Mouse (Mus musculus) heart, postnatal 36 days (tissue): Measurements from ENCODE around the gene Pias4. TPM values are rescaled to one million over a fixed set of nuclear protein-coding genes. Genes with fewer than 3 reads are reported as not detected.
"Not testable (repeated sequence)": the region's sequence is repeated elsewhere in the genome, so short reads cannot be mapped to it uniquely, and the experiment has no call there.

ENCODE experiments used
- DNase-seq, 2 experiments: peaks; one replicate each; pipeline ENCODE4 v3.0.0; 2021 to 2022
- intact Hi-C: fragments of 180-260 bp; cut with DNase I; formaldehyde crosslinking; loops from one replicate; pipeline ENCODE4 v1.15.1; 2025
- total RNA-seq, 2 experiments: library from RNA; stranded (reverse); gene quantifications; 2 replicates each; pipeline ENCODE4 v1.2.3; 2021

Gene Pias4
- 10 to 100 TPM; 14.0 to 17.1 TPM for total RNA-seq

GRCm38 (mm10) chr10:81167200-81168086 lies at the start of gene Pias4:
TSS of gene Pias4 (minus strand) at chr10:81167923.
- intact Hi-C loops: no loop called here
- DNase-seq: peak; percentile 100

DNA sequence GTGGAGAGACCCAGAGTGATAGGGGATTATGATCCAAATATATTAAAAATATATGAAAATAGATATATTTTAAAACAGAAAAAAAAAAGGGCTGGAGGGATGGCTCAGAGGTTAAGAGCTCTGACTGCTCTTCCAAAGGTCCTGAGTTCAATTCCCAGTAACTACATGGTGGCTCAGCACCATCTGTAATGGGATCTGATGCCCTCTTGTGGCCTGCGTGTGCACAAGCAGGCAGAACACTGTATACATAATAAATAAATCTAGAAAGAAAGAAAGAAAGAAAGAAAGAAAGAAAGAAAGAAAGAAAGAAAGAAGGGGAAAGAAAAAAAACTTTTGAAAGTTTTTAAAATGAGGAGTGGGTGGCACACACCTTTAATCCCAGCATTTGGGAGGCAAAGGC lies 49.5 kb upstream of the Pias4 start:
- DNase-seq: not testable (repeated sequence)
- intact Hi-C loops: loop anchor here (1.0 kb wide), 1 partner anchor 19 kb away; no protein-coding TSS in a partner anchor

- DNase-seq: no peak
- intact Hi-C loops: loop anchor here (1.0 kb wide), 1 partner anchor 19 kb away; no protein-coding TSS in a partner anchor
Measured at GRCm38 (mm10) chr10:81216810-81217209, 49.1 kb upstream of the Pias4 start.

DNA sequence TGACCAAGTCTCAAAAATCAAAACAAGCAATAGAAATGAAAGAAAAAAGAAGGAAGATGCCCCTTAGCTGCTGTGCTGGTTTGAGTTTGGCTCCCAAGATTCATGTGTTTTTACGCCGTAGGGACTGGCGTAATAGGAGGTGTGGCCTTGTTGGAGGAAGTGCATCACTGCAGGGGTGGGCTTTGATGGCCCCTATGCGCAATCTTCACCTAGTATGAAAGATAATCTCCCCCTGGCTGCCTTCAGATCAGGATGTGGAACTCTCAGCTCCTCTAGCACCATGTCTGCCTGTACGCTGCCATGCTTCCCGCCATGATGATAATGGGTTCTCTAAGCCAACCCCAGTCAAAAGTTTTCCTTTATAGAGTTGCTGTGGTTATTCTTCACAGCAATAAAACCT lies 48.5 kb upstream of the Pias4 start:
- no peak for DNase-seq
- intact Hi-C loops: no loop called here

- intact Hi-C loops: no loop called here
- DNase-seq: no peak
Measured at GRCm38 (mm10) chr10:81210154-81210553, 42.4 kb upstream of the Pias4 start.

DNA sequence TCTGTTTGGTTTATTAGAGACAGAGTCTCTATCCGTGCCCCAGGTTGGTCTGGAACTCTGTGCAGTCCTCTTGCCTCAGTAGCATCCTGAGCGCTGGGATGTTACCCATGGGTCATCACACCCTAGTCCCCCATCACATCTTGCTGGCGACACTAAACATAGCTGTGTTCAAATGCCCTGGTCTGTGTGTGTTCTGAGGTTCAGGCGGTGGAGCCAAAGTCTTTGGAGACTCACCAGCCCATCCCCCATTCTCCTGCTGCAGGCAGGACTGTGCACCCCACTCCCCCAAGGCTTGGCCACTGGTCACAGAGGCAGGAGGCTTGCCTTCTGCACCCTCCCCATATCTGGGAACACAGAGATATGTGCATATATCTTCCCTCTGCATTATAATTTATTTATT lies 36.4 kb upstream of the Pias4 start:
- DNase-seq: no peak
- intact Hi-C loops: no loop called here

- intact Hi-C loops: no loop called here
- DNase-seq: no peak
Measured at GRCm38 (mm10) chr10:81202978-81203720, 35.4 kb upstream of the Pias4 start.

GRCm38 (mm10) chr10:81201807-81202758 lies 34.4 kb upstream of the Pias4 start, which contains the start of gene Nmrk2:
TSS of gene Nmrk2 (minus strand) at chr10:81202051.
- intact Hi-C loops: no loop called here
- DNase-seq: peak in 1 of 2 experiments; percentile 49

GRCm38 (mm10) chr10:81200605-81201287 lies 33.0 kb upstream of the Pias4 start:
- intact Hi-C loops: no loop called here
- no peak for DNase-seq

DNA sequence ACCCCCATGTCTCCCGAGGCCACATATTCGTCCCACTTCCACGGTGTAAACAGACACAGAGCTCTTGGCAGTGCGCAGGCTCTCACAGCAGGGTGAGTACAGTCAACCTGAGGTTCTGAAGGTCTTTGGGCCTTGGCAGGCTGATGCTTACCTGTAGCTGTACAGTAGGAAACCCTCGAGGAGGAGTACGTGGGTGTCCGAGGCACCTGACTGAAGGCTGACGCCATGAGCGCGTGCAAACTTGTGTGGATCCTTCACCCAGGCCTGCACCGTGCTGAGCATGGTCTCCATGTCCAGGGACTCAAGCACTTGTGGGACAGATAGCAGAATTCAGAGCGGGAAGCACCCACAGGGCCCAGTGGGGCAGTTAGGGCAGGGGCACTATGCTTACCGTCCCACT lies 32.4 kb upstream of the Pias4 start:
- DNase-seq: peak in 1 of 2 experiments; percentile 29
- intact Hi-C loops: no loop called here

DNA sequence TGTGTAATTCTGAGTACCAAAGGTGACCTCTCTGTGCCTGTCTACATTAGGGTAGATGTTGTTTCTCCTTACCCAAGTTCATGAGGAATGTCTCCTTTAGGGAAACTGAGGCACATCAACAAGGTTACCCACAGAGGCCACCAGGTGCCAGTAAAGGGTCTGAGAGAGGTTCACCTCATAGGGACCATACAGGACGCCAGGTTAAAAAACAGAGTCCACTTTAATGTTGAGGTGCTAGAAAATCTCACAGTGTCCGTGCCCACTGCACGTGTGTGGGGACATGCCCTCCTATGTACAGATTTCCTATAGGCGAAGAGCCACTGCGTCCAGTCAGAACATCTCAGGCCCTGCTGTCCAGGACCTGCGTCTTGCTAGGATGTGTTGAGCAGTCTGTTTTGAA lies 31.3 kb upstream of the Pias4 start:
- intact Hi-C loops: loop anchor here (1.0 to 10.0 kb wide), 2 partner anchors 18 to 246 kb away; no protein-coding TSS in a partner anchor
- peak in 1 of 2 experiments; percentile 18 for DNase-seq

DNA sequence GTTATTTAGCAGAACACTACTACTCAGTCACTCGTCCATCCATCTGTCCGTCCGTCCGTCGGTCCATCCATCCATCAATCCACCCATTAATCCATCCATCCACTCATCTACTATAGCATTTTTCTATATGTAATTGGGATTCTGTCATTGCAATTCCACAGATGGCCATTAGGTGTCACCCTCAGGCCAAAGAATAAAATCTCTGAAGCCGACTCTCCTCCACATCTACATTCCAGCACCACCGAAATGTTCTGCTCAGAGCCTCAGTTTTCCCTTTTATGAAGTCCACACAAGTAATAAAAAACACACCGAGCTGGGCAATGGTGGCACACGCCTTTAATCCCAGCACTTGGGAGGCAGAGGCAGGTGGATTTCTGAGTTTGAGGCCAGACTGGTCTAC lies 30.5 kb upstream of the Pias4 start:
- DNase-seq: peak; percentile 70 to 72

GRCm38 (mm10) chr10:81197305-81197704 lies 29.6 kb upstream of the Pias4 start:
- intact Hi-C loops: loop anchor here (10.0 kb wide), 1 partner anchor 247 kb away; no protein-coding TSS in a partner anchor
- DNase-seq: peak in 1 of 2 experiments; percentile 38

More for the DNA sequence above, 30.5 kb upstream of the Pias4 start:
- intact Hi-C loops: loop anchor here (1.0 to 10.0 kb wide), 2 partner anchors 19 to 247 kb away; no protein-coding TSS in a partner anchor

- intact Hi-C loops: loop anchor here (10.0 kb wide), 1 partner anchor 248 kb away; no protein-coding TSS in a partner anchor
- peak in 1 of 2 experiments; percentile 35 for DNase-seq
Measured at GRCm38 (mm10) chr10:81196470-81197065, 28.8 kb upstream of the Pias4 start.

- DNase-seq: no peak
- intact Hi-C loops: loop anchor here (10.0 kb wide), 1 partner anchor 250 kb away; no protein-coding TSS in a partner anchor
Measured at GRCm38 (mm10) chr10:81195300-81195699, 27.6 kb upstream of the Pias4 start.

DNA sequence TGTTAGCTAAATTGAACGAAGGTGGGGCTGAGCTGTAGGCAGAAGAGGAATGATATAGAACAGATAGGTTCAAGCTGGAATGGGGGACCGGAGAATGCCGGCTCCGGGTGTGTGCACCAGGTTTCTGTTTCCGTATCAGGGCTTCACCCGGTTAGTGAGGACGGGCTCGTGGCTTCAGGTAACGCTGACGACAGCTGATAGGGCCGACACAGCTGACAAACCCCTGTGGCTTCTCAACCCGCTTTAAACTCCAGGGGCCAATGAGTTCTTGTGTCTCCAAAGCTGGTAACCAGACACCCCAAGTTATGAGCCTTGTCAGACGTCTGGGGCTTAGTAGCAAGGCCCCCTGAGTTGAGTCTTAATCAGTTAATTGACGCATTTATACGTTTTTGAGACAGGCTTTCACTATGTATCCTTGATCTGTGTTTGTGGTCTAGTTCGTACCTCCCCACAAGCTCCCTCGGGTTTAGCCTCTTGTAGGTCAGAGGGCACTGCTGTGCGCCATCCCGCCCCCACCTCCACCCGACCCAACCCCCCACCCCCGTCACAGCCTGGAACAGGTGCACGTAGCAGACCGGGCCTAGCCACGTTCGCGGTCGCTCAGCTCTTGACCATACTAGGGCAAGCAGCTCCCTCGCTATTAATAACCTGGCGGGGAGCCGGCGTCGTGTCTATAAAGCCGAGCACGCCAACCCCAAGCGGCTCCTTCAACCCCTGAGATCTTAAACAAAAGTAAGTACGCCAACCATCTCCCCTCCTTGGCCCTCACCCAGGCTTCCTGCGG lies 26.5 kb upstream of the Pias4 start:
- DNase-seq: peak; percentile 68 to 70
- intact Hi-C loops: loop anchor here (10.0 kb wide), 1 partner anchor 251 kb away; no protein-coding TSS in a partner anchor

GRCm38 (mm10) chr10:81192968-81193501 lies 25.3 kb upstream of the Pias4 start:
- DNase-seq: peak; percentile 41 to 54
- intact Hi-C loops: loop anchor here (10.0 kb wide), 1 partner anchor 252 kb away; no protein-coding TSS in a partner anchor
